Mouse (Mus musculus) cortical plate, adult 2 months (tissue): ENCODE measurements around the gene Psma6.

ENCODE experiments used
- CTCF ChIP-seq: fragments of 200-500 bp; IDR thresholded peaks from 2 replicates; pipeline ENCODE4 v1.5.1; 2011; ENCODE audit warnings: mild to moderate bottlenecking, control low read depth, low read length; ENCODE audit not compliant: insufficient read depth; ENCODE audit errors: extremely low read depth
- POLR2A ChIP-seq: fragments of 200-500 bp; IDR thresholded peaks from 2 replicates; pipeline ENCODE4 v1.6.1; 2011; ENCODE audit warnings: mild to moderate bottlenecking, low read length, control low read depth; ENCODE audit not compliant: insufficient read depth; ENCODE audit errors: extremely low read depth

- no peak for TF ChIP-seq CTCF
- no peak for TF ChIP-seq POLR2A
These were observed 39.4 kb upstream of the Psma6 start for GRCm38 (mm10) chr12:55344583-55344982.
